Mouse (Mus musculus): ENCODE measurements around the gene Gm10273. TPM values are rescaled to one million over a fixed set of nuclear protein-coding genes. Genes with fewer than 3 reads are reported as not detected.

The Gm10273 gene
- total and polyA plus RNA-seq, 3 experiments = 19.6 to 220 (median 29.6) TPM

DNA sequence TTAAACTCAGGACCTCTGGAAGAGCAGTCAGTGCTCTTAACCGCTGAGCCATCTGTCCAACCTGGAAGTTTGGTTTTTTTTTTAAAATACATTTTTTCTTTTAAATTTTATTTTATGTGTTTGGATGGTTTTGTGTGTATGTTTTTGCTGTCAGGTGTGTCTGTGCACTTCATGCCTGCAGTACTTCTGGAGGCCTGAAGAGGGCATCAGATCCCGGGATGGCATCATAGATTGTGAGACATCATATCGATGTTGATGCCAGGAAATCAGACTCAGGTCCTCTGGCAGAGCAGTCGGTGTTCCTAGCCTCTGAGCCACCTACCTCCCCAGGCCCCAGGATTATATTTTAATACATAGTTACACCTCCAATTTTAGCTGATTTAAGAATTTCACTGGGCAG is 18.3 kb downstream of the Gm10273 start:
- Histone ChIP-seq H3K27ac (ENCODE audit: insufficient read depth, low read depth) (no peak overlapping the region), H3K4me2 (ENCODE audit: insufficient read depth, low read depth, poor library complexity, severe bottlenecking) (no peak overlapping the region), H3K27me3 (replicated peaks) (no peaks in the 10 kb centered on the region), H3K4me3 (replicated peaks in 1 of 3; ENCODE audit: low read depth in 2 of 3, low read length in 2 of 3, poor library complexity in 1 of 3) (no peak overlapping the region), H3K79me2 (replicated peaks; ENCODE audit: control insufficient read depth, extremely low read depth, insufficient read depth, poor library complexity, severe bottlenecking) (no peaks in the 10 kb centered on the region), H3K36me3 (replicated peaks in 1 of 2; ENCODE audit: control insufficient read depth in 1 of 2, insufficient read depth in 1 of 2, low read length in 1 of 2) (no peaks in the 10 kb centered on the region), H3K4me1 (ENCODE audit: control insufficient read depth in 1 of 2, insufficient read depth in 2 of 2) (peaks cover 0 to 6% of the 10 kb centered on the region in 2 experiments; a peak in 1 of 4 replicates), H3K9ac (ENCODE audit: insufficient read depth, low read depth) (no peak overlapping the region), H3K9me3 (replicated peaks; ENCODE audit: low read length) (peaks cover 2% of the 10 kb centered on the region)
- in situ Hi-C loops (cut with MboI; ENCODE audit: low pct_ligation_motif_present, low pct_unique_long_range_greater_than_20kb, low sequenced_read_pairs) (no loop called here), dilution Hi-C loops (cut with MboI; ENCODE audit: extremely low pct_ligation_motif_present, extremely low pct_unique_long_range_greater_than_20kb, low sequenced_read_pairs) (no loop called here)
- DNase-seq (ENCODE audit: extremely low read depth) = no peak
- TF ChIP-seq SMC3 (IDR thresholded peaks at IDR 0.05; ENCODE audit: low read depth, low read length) (no peak), GABPA (IDR thresholded peaks at IDR 0.05; ENCODE audit: insufficient replicate concordance, low read depth, low read length) (no peak), KAT2A (IDR thresholded peaks at IDR 0.05; ENCODE audit: insufficient replicate concordance, low read length) (no peak), RCOR1 (conservative IDR thresholded peaks at IDR 0.05; ENCODE audit: low read depth, low read length) (no peak), TCF12 (IDR thresholded peaks at IDR 0.05; ENCODE audit: low read depth, low read length) (no peak), JUND (conservative IDR thresholded peaks at IDR 0.05; ENCODE audit: low read depth, low read length) (no peak), USF1 (IDR thresholded peaks at IDR 0.05; ENCODE audit: low read depth, low read length) (no peak), ZMIZ1 (IDR thresholded peaks at IDR 0.05; ENCODE audit: low read depth, low read length) (no peak), TBP (conservative IDR thresholded peaks at IDR 0.05; ENCODE audit: low read depth, low read length) (no peak), EP300 (IDR thresholded peaks at IDR 0.05; ENCODE audit: low read length) (no peak), ZNF384 (IDR thresholded peaks at IDR 0.05; ENCODE audit: low read depth, low read length) (no peak), CTCF (conservative IDR thresholded peaks at IDR 0.05 in 1 of 2, IDR thresholded peaks at IDR 0.05 in 1 of 2; ENCODE audit: low read depth in 2 of 2, low read length in 2 of 2) (no peak; a peak in 1 of 4 replicates), ETS1 (conservative IDR thresholded peaks at IDR 0.05; ENCODE audit: low read depth, low read length) (no peak), CHD1 (IDR thresholded peaks at IDR 0.05; ENCODE audit: low read depth, low read length) (no peak)

DNA sequence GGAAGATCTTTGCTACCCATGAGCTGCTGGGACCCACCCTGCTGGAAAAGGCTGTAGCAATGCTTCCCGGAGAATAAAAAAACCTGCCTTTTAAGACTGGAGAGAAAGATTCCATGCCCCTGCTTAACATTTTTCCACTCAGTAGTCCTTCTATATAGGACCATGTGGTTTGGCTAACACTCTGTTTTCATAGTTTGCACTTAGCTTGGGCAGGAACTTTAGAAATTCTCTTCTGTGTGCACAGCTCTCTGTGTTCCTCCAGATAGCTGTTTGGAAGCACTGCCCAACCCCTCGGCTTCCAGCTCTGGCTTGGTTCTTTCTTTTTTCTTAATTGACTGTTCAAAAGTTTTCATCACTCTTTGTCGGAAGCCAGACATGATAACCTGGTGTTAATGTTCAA is 21.2 kb downstream of the Gm10273 start:
- TF ChIP-seq SMC3 (IDR thresholded peaks at IDR 0.05; ENCODE audit: low read depth, low read length) = no peak
- TF ChIP-seq ZKSCAN1 (IDR thresholded peaks at IDR 0.05; ENCODE audit: borderline replicate concordance, low read depth, low read length) = no peak
- TF ChIP-seq CHD1 (IDR thresholded peaks at IDR 0.05; ENCODE audit: low read depth, low read length) = no peak
- TF ChIP-seq MAX (IDR thresholded peaks at IDR 0.05; ENCODE audit: low read length) = no peak
- TF ChIP-seq MYC (IDR thresholded peaks at IDR 0.05; ENCODE audit: low read depth, low read length) = no peak
- no peak for TF ChIP-seq JUND (conservative IDR thresholded peaks at IDR 0.05; ENCODE audit: low read depth, low read length)
- TF ChIP-seq UBTF (IDR thresholded peaks at IDR 0.05; ENCODE audit: low read depth, low read length) = no peak
- TF ChIP-seq POLR2A (IDR thresholded peaks at IDR 0.05; ENCODE audit: low read depth, low read length) = no peak
- no peak for TF ChIP-seq MAFK (IDR thresholded peaks at IDR 0.05; ENCODE audit: insufficient replicate concordance, low read length)
- no peak for TF ChIP-seq RAD21 (IDR thresholded peaks at IDR 0.05; ENCODE audit: low read depth, low read length)
- TF ChIP-seq POLR2AphosphoS2 (IDR thresholded peaks at IDR 0.05; ENCODE audit: low read depth, low read length) = no peak
- dilution Hi-C loops (cut with MboI; ENCODE audit: extremely low pct_ligation_motif_present, extremely low pct_unique_long_range_greater_than_20kb, low sequenced_read_pairs) = no loop called here
- peaks cover 2% of the 10 kb centered on the region for H3K9me3 ChIP-seq (replicated peaks; ENCODE audit: low read length)
- no peaks in the 10 kb centered on the region for H3K4me1 ChIP-seq (ENCODE audit: control insufficient read depth in 1 of 2, insufficient read depth in 2 of 2)
- in situ Hi-C loops (cut with MboI; ENCODE audit: low pct_ligation_motif_present, low pct_unique_long_range_greater_than_20kb, low sequenced_read_pairs) = no loop called here
- no peak for DNase-seq (ENCODE audit: extremely low read depth)
- no peak overlapping the region for H3K27ac ChIP-seq (ENCODE audit: insufficient read depth, low read depth)
- H3K27me3 ChIP-seq (replicated peaks) = no peaks in the 10 kb centered on the region
- no peak overlapping the region for H3K4me2 ChIP-seq (ENCODE audit: insufficient read depth, low read depth, poor library complexity, severe bottlenecking)
- no peaks in the 10 kb centered on the region for H3K36me3 ChIP-seq (replicated peaks in 1 of 2; ENCODE audit: control insufficient read depth in 1 of 2, insufficient read depth in 1 of 2, low read length in 1 of 2)
- no peak overlapping the region for H3K4me3 ChIP-seq (replicated peaks in 1 of 3; ENCODE audit: low read depth in 2 of 3, low read length in 2 of 3, poor library complexity in 1 of 3)
- no peak overlapping the region for H3K9ac ChIP-seq (ENCODE audit: insufficient read depth, low read depth)
- H3K79me2 ChIP-seq (replicated peaks; ENCODE audit: control insufficient read depth, extremely low read depth, insufficient read depth, poor library complexity, severe bottlenecking) = no peaks in the 10 kb centered on the region

All from CH12.LX (cell line).